Mouse (Mus musculus) E14TG2a.4 (cell line): ENCODE data around the gene Pcx.

ENCODE experiments used
- CTCF ChIP-seq: conservative IDR thresholded peaks from 2 replicates; pipeline ENCODE4 v1.5.1; 2014; ENCODE audit warnings: low read length
- NANOG ChIP-seq: IDR thresholded peaks from 2 replicates; pipeline ENCODE4 v1.6.1; 2014; ENCODE audit warnings: borderline replicate concordance, low read length, mixed read lengths
- POU5F1 ChIP-seq: IDR thresholded peaks from 2 replicates; pipeline ENCODE4 v1.6.1; 2014; ENCODE audit warnings: low read length, borderline replicate concordance

GRCm38 (mm10) chr19:4646917-4647492 lies 136.7 kb downstream of the Pcx start:
- TF ChIP-seq CTCF (no peak), NANOG (no peak), POU5F1 (no peak)
